Mouse (Mus musculus) C2C12 (cell line): ENCODE data around the gene S100a16.

ENCODE experiments used
- CEBPB ChIP-seq: IDR thresholded peaks from one replicate; pipeline ENCODE4 v1.6.1; 2011; ENCODE audit warnings: low read depth, mild to moderate bottlenecking, control low read depth, moderate library complexity
- CTCF ChIP-seq: IDR thresholded peaks from one replicate; pipeline ENCODE4 v1.5.1; 2011; ENCODE audit not compliant: control insufficient read depth, insufficient read depth, insufficient read length
- FOSL1 ChIP-seq: IDR thresholded peaks from one replicate; pipeline ENCODE4 v1.8.0; 2011; ENCODE audit warnings: mild to moderate bottlenecking, low read length; ENCODE audit not compliant: poor library complexity, insufficient read depth, severe bottlenecking
- MAX ChIP-seq: IDR thresholded peaks from one replicate; pipeline ENCODE4 v1.6.1; 2011; ENCODE audit warnings: mild to moderate bottlenecking, control low read depth
- MYOD1 ChIP-seq: IDR thresholded peaks from one replicate; pipeline ENCODE4 v1.6.1; 2011; ENCODE audit warnings: low read depth; ENCODE audit not compliant: control insufficient read depth, insufficient read length
- MYOG ChIP-seq: IDR thresholded peaks from one replicate; pipeline ENCODE4 v1.6.1; 2011; ENCODE audit not compliant: control insufficient read depth, insufficient read length; ENCODE audit errors: extremely low read depth
- USF1 ChIP-seq: IDR thresholded peaks from one replicate; pipeline ENCODE4 v1.6.1; 2011; ENCODE audit warnings: low read depth, mild to moderate bottlenecking, control low read depth, moderate library complexity

DNA sequence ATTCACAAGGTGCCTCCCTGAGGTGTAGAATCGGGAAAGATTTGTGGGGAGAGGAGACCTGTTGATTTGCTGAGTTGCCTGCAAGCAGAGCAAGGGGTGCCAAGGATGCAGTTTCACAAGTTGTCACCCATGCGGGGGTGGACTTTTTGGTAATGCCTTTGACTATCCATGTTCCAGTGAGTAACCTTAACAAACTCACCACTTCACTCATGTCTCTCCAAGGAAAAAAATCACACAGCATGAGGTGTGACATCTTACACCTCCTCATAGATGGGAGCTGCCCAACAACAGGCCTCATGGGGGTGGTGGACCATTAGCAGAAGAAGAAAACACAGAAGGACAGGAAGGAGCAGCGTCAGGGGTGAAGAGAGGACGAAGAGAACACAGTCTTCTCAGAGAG lies 45.5 kb downstream of the S100a16 start:
- TF ChIP-seq CTCF (no peak), MAX (no peak), FOSL1 (no peak), MYOD1 (no peak), USF1 (no peak), MYOG (no peak), CEBPB (no peak)
